Mouse (Mus musculus) heart, adult 2 months (tissue): ENCODE results near the gene Lpin2.

ENCODE experiments used
- CTCF ChIP-seq: fragments of 200-600 bp; IDR thresholded peaks from 2 replicates; pipeline ENCODE4 v1.8.1; 2022; ENCODE audit warnings: antibody characterized with exemption, mild to moderate bottlenecking, moderate library complexity
- EP300 ChIP-seq: fragments of 200-500 bp; IDR thresholded peaks from 2 replicates; pipeline ENCODE4 v1.6.1; 2011; ENCODE audit warnings: low read depth, low read length, control low read depth; ENCODE audit not compliant: insufficient read depth
- POLR2A ChIP-seq: fragments of 200-500 bp; IDR thresholded peaks from 2 replicates; pipeline ENCODE4 v1.6.1; 2011; ENCODE audit warnings: mild to moderate bottlenecking, low read depth, low read length, control low read depth; ENCODE audit not compliant: insufficient read depth

DNA sequence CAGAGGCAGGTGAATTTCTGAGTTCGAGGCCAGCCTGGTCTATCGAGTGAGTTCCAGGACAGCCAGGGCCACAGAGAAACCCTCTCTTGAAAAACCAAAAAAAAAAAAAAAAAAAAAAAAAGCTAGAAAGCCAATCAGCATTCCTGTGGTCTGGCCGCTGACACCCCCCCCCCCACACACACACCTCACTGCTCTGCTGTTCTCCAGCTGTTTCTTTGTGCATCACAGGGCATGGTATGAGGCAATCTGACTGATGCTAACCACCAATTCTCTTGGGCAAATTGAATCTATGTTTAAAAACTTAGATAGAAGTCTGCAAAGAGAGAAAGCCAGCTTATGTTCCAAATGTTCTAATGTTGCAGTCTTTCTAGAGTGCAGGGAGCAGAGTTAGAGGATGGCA is 14.1 kb downstream of the Lpin2 start:
- TF ChIP-seq CTCF: no peak
- no peak for TF ChIP-seq POLR2A
- no peak for TF ChIP-seq EP300
